Mouse (Mus musculus): Measurements from ENCODE around the gene 1600002K03Rik. TPM values are rescaled to one million over a fixed set of nuclear protein-coding genes. Genes with fewer than 3 reads are reported as not detected.
"Not testable (repeated sequence)": the region's sequence is repeated elsewhere in the genome, so short reads cannot be mapped to it uniquely, and the experiment has no call there.

1600002K03Rik gene
- polyA plus RNA-seq, 1 experiment: 23.7 TPM

DNA sequence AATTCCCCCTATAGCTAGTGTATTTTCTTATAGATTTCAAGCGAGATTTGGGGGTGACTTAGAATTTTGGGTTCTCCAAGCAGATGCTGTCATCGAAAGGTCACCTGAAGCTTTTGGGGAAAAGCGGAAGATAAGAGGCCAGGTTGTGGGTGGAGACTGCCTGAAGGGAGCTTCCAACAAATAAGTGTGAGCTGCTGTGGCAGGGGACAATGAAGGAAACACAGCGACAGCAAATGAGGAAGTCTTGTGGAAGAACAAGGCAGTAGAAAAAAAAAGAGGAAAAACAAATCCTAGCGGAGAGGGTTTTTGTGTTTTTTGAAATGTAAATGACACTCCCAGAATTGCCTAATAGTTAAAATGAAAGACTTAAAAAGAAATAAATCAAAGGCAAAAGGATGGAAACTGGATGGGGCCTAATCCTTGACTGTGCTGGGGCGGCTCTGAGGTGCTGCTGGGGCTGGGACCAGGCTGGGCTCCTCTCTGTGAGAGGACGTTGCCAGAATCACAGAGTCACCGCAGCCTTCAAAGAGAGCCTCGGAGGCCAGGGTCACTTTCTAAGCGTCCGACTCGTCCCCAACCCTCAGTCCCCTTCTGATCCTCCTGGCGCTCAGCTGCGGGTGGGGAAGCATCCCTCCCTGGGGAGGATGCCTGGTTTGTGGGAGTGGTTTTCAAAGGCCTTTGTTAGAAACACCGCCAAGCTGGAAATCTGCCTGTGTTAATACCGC, 42.5 kb downstream of the 1600002K03Rik start:
- Histone ChIP-seq H3K4me1 (ENCODE audit: control insufficient read depth, insufficient read depth, low read length) (peaks cover 2% of the 10 kb centered on the region; the same call in 1 of the 2 replicates), H3K4me3 (replicated peaks; ENCODE audit: control insufficient read depth, low read depth, low read length) (no peak overlapping the region), H3K27ac (ENCODE audit: control insufficient read depth, insufficient read depth, low read depth, low read length, poor library complexity) (0 out of 2 replicates have a peak overlapping the region, but pooled peaks have one; percentile 15)
- TF ChIP-seq POLR2A (IDR thresholded peaks at IDR 0.05; ENCODE audit: borderline replicate concordance, control insufficient read depth, low read depth, low read length) (no peak), CTCF (IDR thresholded peaks at IDR 0.05; ENCODE audit: control insufficient read depth, insufficient read depth, low read length) (no peak)
- WGBS: 45% methylated on average over 16 of the region's 16 CpGs

DNA sequence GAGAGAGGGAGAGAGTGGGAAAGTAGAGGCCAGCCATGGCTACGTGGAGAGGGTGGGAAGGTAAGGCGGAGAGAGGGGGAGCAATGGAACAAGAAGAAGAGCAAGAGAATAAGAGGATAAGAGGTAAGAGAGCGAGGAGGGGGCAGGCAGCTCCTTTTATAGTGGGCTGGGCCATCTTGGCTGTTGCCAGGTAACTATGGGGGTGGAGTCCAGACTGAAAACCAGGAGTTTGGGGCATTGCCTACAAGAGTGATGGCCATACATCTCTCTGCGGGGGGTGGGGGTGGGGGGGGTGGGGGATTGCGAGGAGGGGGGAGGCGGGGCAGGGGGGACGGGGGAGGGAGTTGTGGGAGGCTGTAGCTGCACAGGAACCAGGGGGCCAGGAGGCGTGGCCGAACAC, 47.9 kb downstream of the 1600002K03Rik start:
- Histone ChIP-seq H3K4me1 (ENCODE audit: control insufficient read depth, insufficient read depth, low read length) (peaks cover 2% of the 10 kb centered on the region; the same call in 1 of the 2 replicates), H3K4me3 (replicated peaks; ENCODE audit: control insufficient read depth, low read depth, low read length) (no peak overlapping the region), H3K27ac (ENCODE audit: control insufficient read depth, insufficient read depth, low read depth, low read length, poor library complexity) (no peak overlapping the region)
- 67% methylated on average over 9 of the region's 9 CpGs for WGBS
- TF ChIP-seq POLR2A (IDR thresholded peaks at IDR 0.05; ENCODE audit: borderline replicate concordance, control insufficient read depth, low read depth, low read length) (no peak), CTCF (IDR thresholded peaks at IDR 0.05; ENCODE audit: control insufficient read depth, insufficient read depth, low read length) (no peak)

DNA sequence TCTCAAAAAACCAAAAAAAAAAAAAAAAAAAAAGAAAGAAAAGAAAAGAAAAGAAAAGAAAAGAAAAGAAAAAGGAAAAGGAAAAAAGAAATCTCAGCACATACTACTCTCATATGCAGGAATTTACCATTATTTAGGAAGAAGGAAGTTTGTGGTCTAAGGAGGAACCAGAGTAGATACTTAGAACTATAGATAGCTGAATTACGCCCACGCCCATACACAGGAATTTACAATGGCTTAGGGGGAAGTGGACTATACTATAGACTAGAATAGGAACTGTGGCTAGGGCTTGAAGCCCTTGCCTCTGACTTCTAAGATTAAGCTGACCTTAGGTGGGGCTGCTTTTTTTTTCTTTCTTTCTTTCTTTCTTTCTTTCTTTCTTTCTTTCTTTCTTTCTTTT, 50.4 kb downstream of the 1600002K03Rik start:
- 5% methylated on average over 2 of the region's 2 CpGs for WGBS
- not testable (repeated sequence) for H3K27ac ChIP-seq (ENCODE audit: control insufficient read depth, insufficient read depth, low read depth, low read length, poor library complexity); H3K4me3 ChIP-seq (replicated peaks; ENCODE audit: control insufficient read depth, low read depth, low read length); H3K4me1 ChIP-seq (ENCODE audit: control insufficient read depth, insufficient read depth, low read length)

Other genes with a start within 250 kb of the 1600002K03Rik start
- 12.4 and 27.6 TPM in 2 replicates for gene Arid3a, start 245.9 kb upstream of the 1600002K03Rik start, polyA plus RNA-seq (2011; ENCODE audit: insufficient read depth, insufficient read length, low replicate concordance, missing spikeins)
- 26.7 and 43.3 TPM in 2 replicates for gene Wdr18, start 212.8 kb upstream of the 1600002K03Rik start, polyA plus RNA-seq (2011; ENCODE audit: insufficient read depth, insufficient read length, low replicate concordance, missing spikeins)
- not detected in 2 replicates for gene Grin3b, start 202.2 kb upstream of the 1600002K03Rik start, polyA plus RNA-seq (2011; ENCODE audit: insufficient read depth, insufficient read length, low replicate concordance, missing spikeins)
- 78.6 and 131 TPM in 2 replicates for gene Tmem259, start 188.6 kb upstream of the 1600002K03Rik start, polyA plus RNA-seq (2011; ENCODE audit: insufficient read depth, insufficient read length, low replicate concordance, missing spikeins)
- 41.7 and 92.4 TPM in 2 replicates for gene Cnn2, start 184.4 kb upstream of the 1600002K03Rik start, polyA plus RNA-seq (2011; ENCODE audit: insufficient read depth, insufficient read length, low replicate concordance, missing spikeins)
- 54.3 and 96.9 TPM in 2 replicates for gene Abca7, start 176.4 kb upstream of the 1600002K03Rik start, polyA plus RNA-seq (2011; ENCODE audit: insufficient read depth, insufficient read length, low replicate concordance, missing spikeins)
- gene Arhgap45, start 156.3 kb upstream of the 1600002K03Rik start, polyA plus RNA-seq (2011; ENCODE audit: insufficient read depth, insufficient read length, low replicate concordance, missing spikeins): 111 and 291 TPM in 2 replicates
- 35.6 and 44.5 TPM in 2 replicates for gene Polr2e, start 133.1 kb upstream of the 1600002K03Rik start, polyA plus RNA-seq (2011; ENCODE audit: insufficient read depth, insufficient read length, low replicate concordance, missing spikeins)
- 948 and 2,392 TPM in 2 replicates for gene Gpx4, start 125.8 kb upstream of the 1600002K03Rik start, polyA plus RNA-seq (2011; ENCODE audit: insufficient read depth, insufficient read length, low replicate concordance, missing spikeins)
- 37.6 and 83.8 TPM in 2 replicates for gene Sbno2, start 67.4 kb upstream of the 1600002K03Rik start, polyA plus RNA-seq (2011; ENCODE audit: insufficient read depth, insufficient read length, low replicate concordance, missing spikeins)
- 197 and 344 TPM in 2 replicates for gene Stk11, start 57.1 kb upstream of the 1600002K03Rik start, polyA plus RNA-seq (2011; ENCODE audit: insufficient read depth, insufficient read length, low replicate concordance, missing spikeins)
- gene Atp5d, start 34.3 kb upstream of the 1600002K03Rik start, polyA plus RNA-seq (2011; ENCODE audit: insufficient read depth, insufficient read length, low replicate concordance, missing spikeins): 131 and 178 TPM in 2 replicates
- gene Cbarp, start 32.1 kb upstream of the 1600002K03Rik start, polyA plus RNA-seq (2011; ENCODE audit: insufficient read depth, insufficient read length, low replicate concordance, missing spikeins): 3.4 and 3.7 TPM in 2 replicates
- 36.0 and 53.2 TPM in 2 replicates for gene Midn, start 24.7 kb upstream of the 1600002K03Rik start, polyA plus RNA-seq (2011; ENCODE audit: insufficient read depth, insufficient read length, low replicate concordance, missing spikeins)
- 200 and 277 TPM in 2 replicates for gene Cirbp, start 7.0 kb upstream of the 1600002K03Rik start, polyA plus RNA-seq (2011; ENCODE audit: insufficient read depth, insufficient read length, low replicate concordance, missing spikeins)
- 0.70 TPM in 1 of 2 replicates, not detected in the other for gene Efna2, start 6.5 kb downstream of the 1600002K03Rik start, polyA plus RNA-seq (2011; ENCODE audit: insufficient read depth, insufficient read length, low replicate concordance, missing spikeins)
- 64.4 and 77.5 TPM in 2 replicates for gene Mum1, start 53.5 kb downstream of the 1600002K03Rik start, polyA plus RNA-seq (2011; ENCODE audit: insufficient read depth, insufficient read length, low replicate concordance, missing spikeins)
- 72.4 and 80.0 TPM in 2 replicates for gene Ndufs7, start 76.2 kb downstream of the 1600002K03Rik start, polyA plus RNA-seq (2011; ENCODE audit: insufficient read depth, insufficient read length, low replicate concordance, missing spikeins)
- 1.7 and 5.8 TPM in 2 replicates for gene Gamt, start 88.1 kb downstream of the 1600002K03Rik start, polyA plus RNA-seq (2011; ENCODE audit: insufficient read depth, insufficient read length, low replicate concordance, missing spikeins)
- gene Dazap1, start 88.5 kb downstream of the 1600002K03Rik start, polyA plus RNA-seq (2011; ENCODE audit: insufficient read depth, insufficient read length, low replicate concordance, missing spikeins): 75.7 and 150 TPM in 2 replicates
- 1,765 and 2,445 TPM in 2 replicates for gene Rps15, start 119.5 kb downstream of the 1600002K03Rik start, polyA plus RNA-seq (2011; ENCODE audit: insufficient read depth, insufficient read length, low replicate concordance, missing spikeins)
- gene Apc2, start 123.0 kb downstream of the 1600002K03Rik start, polyA plus RNA-seq (2011; ENCODE audit: insufficient read depth, insufficient read length, low replicate concordance, missing spikeins): 0.17 TPM in 1 of 2 replicates, not detected in the other
- 40.8 and 52.1 TPM in 2 replicates for gene 2310011J03Rik, start 147.6 kb downstream of the 1600002K03Rik start, polyA plus RNA-seq (2011; ENCODE audit: insufficient read depth, insufficient read length, low replicate concordance, missing spikeins)
- 1.4 TPM in 1 of 2 replicates, not detected in the other for gene Pcsk4, start 156.6 kb downstream of the 1600002K03Rik start, polyA plus RNA-seq (2011; ENCODE audit: insufficient read depth, insufficient read length, low replicate concordance, missing spikeins)
- 4.2 and 6.5 TPM in 2 replicates for gene Reep6, start 157.0 kb downstream of the 1600002K03Rik start, polyA plus RNA-seq (2011; ENCODE audit: insufficient read depth, insufficient read length, low replicate concordance, missing spikeins)
- 3.0 and 8.6 TPM in 2 replicates for gene Adamtsl5, start 175.5 kb downstream of the 1600002K03Rik start, polyA plus RNA-seq (2011; ENCODE audit: insufficient read depth, insufficient read length, low replicate concordance, missing spikeins)
- gene Plk5, start 183.5 kb downstream of the 1600002K03Rik start, polyA plus RNA-seq (2011; ENCODE audit: insufficient read depth, insufficient read length, low replicate concordance, missing spikeins): 2.2 TPM in 1 of 2 replicates, not detected in the other
- gene Mex3d, start 214.7 kb downstream of the 1600002K03Rik start, polyA plus RNA-seq (2011; ENCODE audit: insufficient read depth, insufficient read length, low replicate concordance, missing spikeins): 1.4 and 1.7 TPM in 2 replicates
- gene Mbd3, start 226.6 kb downstream of the 1600002K03Rik start, polyA plus RNA-seq (2011; ENCODE audit: insufficient read depth, insufficient read length, low replicate concordance, missing spikeins): 53.0 and 82.0 TPM in 2 replicates
- gene Uqcr11, start 233.9 kb downstream of the 1600002K03Rik start, polyA plus RNA-seq (2011; ENCODE audit: insufficient read depth, insufficient read length, low replicate concordance, missing spikeins): 190 and 222 TPM in 2 replicates